Mouse (Mus musculus) T-cell, adult 2 months (primary cell): ENCODE data around the gene Kif4.

Experiments used
- DNase-seq: peaks from one replicate; pipeline ENCODE4 v3.0.0; 2022; ENCODE audit warnings: low spot score

Gene Kif4

DNA sequence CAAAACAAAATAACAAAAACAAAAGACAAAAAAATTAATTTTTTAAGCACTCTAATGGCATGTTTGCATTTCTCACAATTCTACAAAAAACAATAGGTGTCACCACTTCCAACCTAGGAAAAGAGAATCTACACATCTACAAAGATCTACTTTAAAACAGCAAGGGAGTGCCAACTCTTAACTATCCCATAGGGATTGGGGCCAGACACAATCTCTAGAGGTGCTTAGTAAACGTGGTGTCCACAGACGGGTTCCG lies at the start of gene Kif4:
TSS of gene Kif4 (plus strand) at position 192 of the 256 bp plus-strand sequence.
- DNase-seq: no peak

GRCm38 (mm10) chrX:100594791-100595190 lies 30.7 kb upstream of the Kif4 start, which contains the start of gene P2ry4:
Gene P2ry4 (minus strand): TSS chrX:100594869.
- DNase-seq: no peak

DNA sequence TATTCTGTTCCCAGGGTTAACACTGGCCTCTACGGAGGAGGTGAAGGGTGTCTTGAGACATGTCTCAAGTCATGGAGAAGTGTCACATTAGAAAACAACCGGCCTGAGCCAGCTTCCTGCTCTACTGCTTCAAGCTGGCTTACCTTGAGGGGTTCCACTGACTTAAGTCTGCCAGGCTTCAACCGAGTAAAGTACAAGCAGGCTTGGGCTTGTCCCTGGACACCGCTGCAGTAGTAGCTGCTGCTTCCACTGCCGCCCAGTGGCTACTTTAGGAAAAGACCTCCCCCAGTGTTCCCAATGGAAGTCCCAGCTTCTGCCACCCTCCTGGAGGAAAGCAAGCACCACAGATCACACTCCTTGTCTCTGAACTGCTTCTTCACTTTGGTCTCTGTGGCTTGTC lies 28.1 kb upstream of the Kif4 start:
- DNase-seq: no peak

GRCm38 (mm10) chrX:100599755-100600154 lies 25.8 kb upstream of the Kif4 start:
- DNase-seq: no peak

GRCm38 (mm10) chrX:100605314-100605713 lies 20.2 kb upstream of the Kif4 start, which contains the start of gene Arr3:
Gene Arr3 (plus strand): TSS chrX:100605497.
- no peak for DNase-seq

DNA sequence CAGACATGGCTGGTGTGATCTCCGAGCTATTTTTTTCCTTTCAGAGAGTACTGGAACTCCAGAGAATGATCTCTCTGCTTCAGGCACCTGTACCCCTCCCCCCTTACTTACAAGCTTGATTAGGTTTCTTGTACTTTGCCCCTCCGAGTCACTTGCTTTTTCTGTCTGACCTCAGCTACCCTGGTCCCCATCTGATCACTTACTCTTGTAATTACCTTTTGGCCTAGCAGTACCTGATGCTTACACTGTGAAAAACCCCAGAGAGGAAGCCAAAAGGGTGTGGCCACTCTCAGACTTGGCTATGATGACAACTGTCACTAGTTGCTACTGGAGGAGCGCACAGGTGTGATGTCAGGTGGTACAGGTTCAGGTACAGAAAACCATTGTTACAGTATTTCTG lies 7.0 kb upstream of the Kif4 start:
- DNase-seq: no peak

GRCm38 (mm10) chrX:100621366-100621765 lies 4.2 kb upstream of the Kif4 start:
- no peak for DNase-seq

- no peak for DNase-seq
Measured at GRCm38 (mm10) chrX:100624242-100624641, 1.3 kb upstream of the Kif4 start.

GRCm38 (mm10) chrX:100625146-100625545 lies 391 bp upstream of the Kif4 start:
- DNase-seq: peak; percentile 1

DNA sequence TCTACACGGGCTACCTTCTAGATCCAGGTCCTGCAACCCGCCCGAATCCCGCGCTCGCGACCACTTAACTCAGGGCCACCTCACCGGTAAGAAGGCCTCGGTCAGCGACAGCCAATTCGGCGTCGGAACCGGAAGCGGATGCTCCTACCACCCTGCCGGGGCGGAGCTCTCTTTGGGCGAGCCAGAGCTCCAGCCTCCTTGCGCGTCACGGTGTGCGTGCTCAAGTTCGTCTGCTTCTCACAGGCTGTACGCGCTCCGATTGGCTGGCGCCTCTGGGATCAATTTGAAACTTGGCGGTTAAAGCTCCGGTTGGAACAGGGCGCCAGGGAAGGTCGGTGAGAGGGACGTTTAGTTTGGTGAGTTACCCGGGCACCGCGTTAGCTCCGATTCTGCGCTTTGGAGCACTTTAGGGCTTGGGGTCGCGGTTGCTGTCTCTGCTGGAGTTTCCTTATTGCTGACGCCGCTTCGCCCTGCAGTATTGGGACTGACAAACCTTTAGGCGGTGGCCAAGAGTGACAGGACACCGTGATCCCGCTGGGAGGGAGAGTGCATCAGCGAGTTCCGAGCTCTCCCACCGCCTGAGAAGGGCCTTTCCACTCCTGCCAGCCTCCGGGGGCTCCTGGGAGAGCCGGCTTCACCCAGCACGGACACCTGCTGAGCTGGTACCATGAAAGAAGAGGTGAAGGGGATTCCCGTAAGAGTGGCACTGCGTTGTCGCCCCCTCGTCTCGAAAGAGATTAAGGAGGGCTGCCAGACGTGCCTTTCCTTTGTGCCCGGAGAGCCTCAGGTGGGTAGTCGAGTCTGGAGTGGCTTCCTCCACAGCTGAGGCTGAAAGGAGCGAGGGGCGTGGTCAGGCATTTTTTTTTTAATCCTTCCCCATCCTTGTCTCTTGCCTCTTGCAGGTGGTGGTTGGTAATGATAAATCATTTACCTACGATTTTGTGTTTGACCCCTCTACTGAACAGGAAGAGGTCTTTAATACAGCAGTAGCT lies 561 bp downstream of the Kif4 start, which contains the start of gene Pdzd11:
TSS of gene Pdzd11 (minus strand) at position 767 of the 992 bp plus-strand sequence.
- peak; percentile 90 for DNase-seq

DNA sequence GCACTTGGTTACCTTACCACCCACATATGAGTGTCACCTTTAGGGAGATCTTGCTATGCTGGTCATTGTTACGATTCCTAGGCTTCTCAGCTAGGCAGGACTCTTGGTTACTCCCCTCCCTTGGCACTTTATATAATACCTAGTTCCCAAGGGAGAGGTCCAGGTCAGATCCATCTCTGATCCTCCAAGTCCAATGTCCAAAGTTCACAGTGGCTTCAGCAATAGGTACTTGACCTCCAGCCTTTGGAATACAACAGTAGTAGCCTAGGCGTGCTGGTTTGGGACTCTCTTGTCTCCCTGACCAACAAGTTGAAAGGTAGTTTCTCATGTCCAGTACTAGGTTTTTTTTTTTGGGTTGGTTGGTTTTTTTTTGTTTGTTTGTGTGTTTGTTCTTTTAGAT lies 3.5 kb downstream of the Kif4 start:
- DNase-seq: no peak

GRCm38 (mm10) chrX:100638477-100638876 lies 12.9 kb downstream of the Kif4 start:
- no peak for DNase-seq

DNA sequence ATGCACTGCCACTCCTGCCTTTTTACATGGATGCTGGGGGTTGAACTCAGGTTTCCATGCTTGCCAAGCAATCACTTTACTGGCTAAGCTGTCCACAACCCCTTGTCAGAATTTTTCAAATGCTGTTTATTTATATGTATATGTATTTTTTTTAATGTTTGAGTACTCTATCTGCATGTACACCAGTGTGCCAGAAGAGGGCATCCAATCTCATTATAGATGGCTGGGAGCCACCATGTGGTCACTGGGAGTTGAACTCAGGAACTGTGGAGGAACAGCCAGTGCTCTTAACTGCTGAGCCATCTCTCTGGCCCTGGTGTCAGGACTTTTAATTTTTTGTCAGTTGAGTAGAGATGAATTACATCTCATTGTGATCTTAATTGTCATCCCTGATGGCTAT lies 27.3 kb downstream of the Kif4 start:
- no peak for DNase-seq

GRCm38 (mm10) chrX:100664825-100665224 lies 39.3 kb downstream of the Kif4 start:
- no peak for DNase-seq

DNA sequence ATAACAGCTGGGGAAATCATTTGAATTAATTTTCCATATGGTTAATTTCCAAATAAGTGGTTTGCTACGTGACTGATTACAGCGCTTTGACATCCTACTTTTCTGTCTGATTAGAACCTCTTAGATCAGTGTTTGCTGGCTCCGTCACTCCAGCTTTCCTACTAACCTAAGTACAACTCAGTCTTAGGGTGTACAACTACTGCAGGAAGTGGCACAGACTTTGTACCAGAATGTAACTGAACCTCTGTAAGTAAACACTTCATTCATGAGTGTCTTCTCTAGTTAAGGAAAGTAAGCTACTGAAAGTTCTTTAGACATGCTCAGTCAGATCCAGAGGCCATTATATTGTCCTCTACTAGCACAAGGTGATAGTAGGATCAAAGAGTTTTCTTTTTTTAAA lies 52.7 kb downstream of the Kif4 start:
- DNase-seq: no peak

DNA sequence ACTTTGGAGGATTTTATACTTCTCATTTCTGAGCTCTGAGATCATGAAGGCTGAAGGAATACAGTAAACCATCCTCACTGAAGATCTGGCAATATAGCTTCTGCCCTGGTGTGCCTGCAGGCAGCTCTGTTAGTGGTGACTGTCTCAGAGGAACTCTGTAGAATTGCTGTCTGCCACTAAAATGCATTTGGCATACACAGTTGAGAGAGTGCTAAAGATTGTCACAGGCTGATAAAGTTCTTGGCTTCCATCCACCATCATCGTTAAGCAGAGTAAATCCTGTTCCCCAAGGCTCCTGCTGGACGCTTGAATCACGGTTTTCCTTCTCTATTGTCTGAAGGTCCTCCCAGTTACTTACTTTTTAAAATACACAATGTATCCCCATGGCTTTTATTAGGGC lies 61.0 kb downstream of the Kif4 start:
- DNase-seq: no peak

GRCm38 (mm10) chrX:100687360-100688032 lies 62.0 kb downstream of the Kif4 start:
- DNase-seq: no peak

GRCm38 (mm10) chrX:100688033-100688370 lies 62.5 kb downstream of the Kif4 start:
- DNase-seq: no peak

- no peak for DNase-seq
Measured at GRCm38 (mm10) chrX:100696776-100697175, 71.2 kb downstream of the Kif4 start.

DNA sequence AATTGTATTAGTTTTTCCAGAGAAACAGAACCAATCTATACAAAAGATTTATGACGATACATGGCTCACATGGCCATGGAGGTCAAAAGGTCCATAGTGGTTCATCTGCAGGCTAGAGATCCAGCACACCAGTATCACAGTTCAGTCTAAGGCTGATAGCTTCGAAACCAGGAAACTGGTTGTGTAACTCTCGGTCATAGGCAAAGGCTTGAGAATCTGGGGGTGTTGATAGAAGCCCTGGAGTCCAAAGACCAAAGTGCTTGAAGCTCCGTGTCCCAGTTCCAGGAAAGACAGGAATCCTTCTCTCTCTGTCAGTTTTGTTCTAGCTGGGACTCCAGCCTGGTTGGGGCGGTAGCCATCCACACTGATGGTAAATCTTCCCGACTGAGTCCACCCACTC lies 82.5 kb downstream of the Kif4 start:
- no peak for DNase-seq

DNA sequence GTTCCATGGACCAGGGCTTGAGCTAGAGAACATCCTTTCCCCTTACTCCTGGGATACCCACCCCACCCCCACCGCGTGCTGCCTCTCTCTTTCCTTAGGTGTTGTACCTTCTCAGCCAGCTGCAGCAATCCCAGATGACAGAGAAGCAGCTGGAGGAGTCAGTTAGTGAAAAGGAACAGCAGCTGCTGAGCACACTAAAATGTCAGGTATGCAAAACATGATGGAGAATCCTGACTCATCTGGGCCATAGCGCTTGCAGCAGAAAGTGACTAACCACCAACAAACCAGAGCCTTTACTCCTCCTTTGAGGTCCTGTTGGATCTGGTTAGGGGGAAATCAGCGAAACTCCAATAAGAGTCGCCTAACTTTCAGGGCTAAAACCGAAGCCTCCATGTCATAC lies 90.6 kb downstream of the Kif4 start:
- no peak for DNase-seq

- DNase-seq: no peak
Measured at GRCm38 (mm10) chrX:100728947-100729346, 103.4 kb downstream of the Kif4 start.

DNA sequence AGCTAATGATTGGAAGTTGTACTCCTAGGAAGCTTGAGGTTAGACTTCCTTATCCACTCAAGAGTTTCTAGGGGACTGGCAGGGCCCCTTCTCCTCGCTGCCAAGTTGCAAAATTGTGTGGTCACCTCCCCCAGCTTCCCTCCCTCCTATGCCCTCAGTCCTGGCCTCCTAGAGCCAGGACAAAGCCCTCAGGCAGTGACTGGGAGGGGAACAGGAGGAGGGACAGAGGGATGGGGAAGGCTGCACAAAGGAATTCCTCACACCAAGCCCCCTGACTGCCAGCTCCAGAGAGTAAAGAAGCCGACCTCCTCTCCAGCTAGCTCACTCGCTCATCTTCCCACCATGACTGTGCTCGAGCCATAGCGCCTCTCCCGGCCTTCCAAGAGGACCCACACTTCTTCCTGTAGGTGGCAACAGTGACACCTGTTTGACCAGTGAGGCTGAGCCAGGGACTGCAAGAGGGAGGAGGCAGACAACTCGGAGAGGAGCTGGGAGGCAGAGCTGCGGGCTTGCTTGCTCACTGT lies 104.2 kb downstream of the Kif4 start, which contains the start of gene Gdpd2:
TSS of gene Gdpd2 (plus strand) at position 209 of the 524 bp plus-strand sequence.
- no peak for DNase-seq
